Mouse (Mus musculus): ENCODE measurements around the gene Zfp263. TPM values are rescaled to one million over a fixed set of nuclear protein-coding genes. Genes with fewer than 3 reads are reported as not detected.
A peak's percentile ranks its signal among the peaks of the same experiment; 100 is the strongest.

Zfp263 gene
- total and polyA plus RNA-seq, 3 experiments, result 17.9 to 18.5 TPM; not detected in 1

- Histone ChIP-seq H3K79me2 (ENCODE audit: control insufficient read depth, insufficient read depth, low read length, poor library complexity) (no peaks in the 10 kb centered on the region), H3K9ac (ENCODE audit: control insufficient read depth, low read depth, low read length, poor library complexity, severe bottlenecking) (no peak overlapping the region), H3K36me3 (ENCODE audit: control insufficient read depth in 1 of 2, insufficient read depth in 2 of 2, low read length in 2 of 2) (peaks cover 0 to 4% of the 10 kb centered on the region in 2 experiments; a peak in 1 of 4 replicates), H3K4me1 (ENCODE audit: control insufficient read depth in 1 of 2, insufficient read depth in 2 of 2, low read length in 2 of 2) (no peaks in the 10 kb centered on the region), H3K4me3 (ENCODE audit: control insufficient read depth in 1 of 2, insufficient read depth in 1 of 2, low read depth in 2 of 2, low read length in 2 of 2) (no peak overlapping the region), H3K27me3 (ENCODE audit: control insufficient read depth in 1 of 2, insufficient read depth in 2 of 2, low read length in 2 of 2) (peaks cover 0 to 7% of the 10 kb centered on the region in 2 experiments; a peak in 1 of 4 replicates), H3K27ac (ENCODE audit: control insufficient read depth, low read depth, low read length) (no peak overlapping the region), H3K9me3 (replicated peaks; ENCODE audit: insufficient read depth, low read length) (no peaks in the 10 kb centered on the region)
- TF ChIP-seq RCOR1 (IDR thresholded peaks at IDR 0.05; ENCODE audit: low read depth, low read length) (no peak), MYC (IDR thresholded peaks at IDR 0.05; ENCODE audit: low read depth, low read length) (no peak), GATA1 (IDR thresholded peaks at IDR 0.05; ENCODE audit: low read depth, low read length) (no peak), EP300 (IDR thresholded peaks at IDR 0.05; ENCODE audit: low read depth in 1 of 2, low read length in 2 of 2) (no peak), JUND (IDR thresholded peaks at IDR 0.05; ENCODE audit: low read depth, low read length) (peak; percentile 95), MAZ (IDR thresholded peaks at IDR 0.05; ENCODE audit: low read depth, low read length) (no peak), E2F4 (IDR thresholded peaks at IDR 0.05; ENCODE audit: borderline replicate concordance, low read depth, low read length) (no peak)
- DNase-seq (ENCODE audit: low read depth, low spot score), result peak; percentile 23
Observed at GRCm38 (mm10) chr16:3733198-3733732, 10.6 kb upstream of the Zfp263 start.

- H3K4me3 ChIP-seq (ENCODE audit: control insufficient read depth in 1 of 2, insufficient read depth in 1 of 2, low read depth in 2 of 2, low read length in 2 of 2), result no peak overlapping the region
Observed at GRCm38 (mm10) chr16:3742466-3742865, 1.4 kb upstream of the Zfp263 start.

GRCm38 (mm10) chr16:3744186-3744700 is 350 bp downstream of the Zfp263 start:
- peak overlapping the region; percentile 92 for H3K9ac ChIP-seq (ENCODE audit: control insufficient read depth, low read depth, low read length, poor library complexity, severe bottlenecking)
- 0 out of 2 replicates have a peak, but pooled peaks have one; percentile 2 for TF ChIP-seq MYC (IDR thresholded peaks at IDR 0.05; ENCODE audit: low read depth, low read length)
- no peak for TF ChIP-seq CHD2 (IDR thresholded peaks at IDR 0.05; ENCODE audit: low read length)
- no peak for TF ChIP-seq ELF1 (IDR thresholded peaks at IDR 0.05; ENCODE audit: low read depth, low read length)
- TF ChIP-seq ETS1 (IDR thresholded peaks at IDR 0.05; ENCODE audit: low read depth, low read length), result no peak
- peak in 1 of 3 experiments; percentile 20; a peak in 1 of 6 replicates for TF ChIP-seq CTCF (IDR thresholded peaks at IDR 0.05 in 2 of 3, conservative IDR thresholded peaks at IDR 0.05 in 1 of 3; ENCODE audit: control insufficient read depth in 1 of 3, insufficient read depth in 1 of 3, low read depth in 2 of 3, low read length in 3 of 3, poor library complexity in 1 of 3, severe bottlenecking in 1 of 3)
- no peak for TF ChIP-seq GATA1 (IDR thresholded peaks at IDR 0.05; ENCODE audit: low read depth, low read length)
- no peak for TF ChIP-seq ZC3H11A (IDR thresholded peaks at IDR 0.05; ENCODE audit: low read depth, low read length)
- no peak for TF ChIP-seq JUND (IDR thresholded peaks at IDR 0.05; ENCODE audit: low read depth, low read length)
- TF ChIP-seq E2F4 (IDR thresholded peaks at IDR 0.05; ENCODE audit: borderline replicate concordance, low read depth, low read length), result no peak
- peak in 1 of 2 experiments; percentile 62; a peak in 2 of 4 replicates for TF ChIP-seq POLR2A (IDR thresholded peaks at IDR 0.05; ENCODE audit: control insufficient read depth in 1 of 2, insufficient read depth in 1 of 2, low read depth in 1 of 2, low read length in 2 of 2, poor library complexity in 1 of 2)
- no peak for TF ChIP-seq MAFK (IDR thresholded peaks at IDR 0.05; ENCODE audit: borderline replicate concordance, low read depth, low read length)
- TF ChIP-seq ZKSCAN1 (IDR thresholded peaks at IDR 0.05; ENCODE audit: low read depth, low read length), result no peak
- no peak for TF ChIP-seq USF1 (IDR thresholded peaks at IDR 0.05; ENCODE audit: low read depth, low read length)
- TF ChIP-seq SIN3A (IDR thresholded peaks at IDR 0.05; ENCODE audit: low read length), result no peak
- no peak for TF ChIP-seq GABPA (IDR thresholded peaks at IDR 0.05; ENCODE audit: low read depth, low read length)
- TF ChIP-seq MXI1 (IDR thresholded peaks at IDR 0.05; ENCODE audit: low read depth, low read length), result peak; percentile 10
- no peaks in the 10 kb centered on the region; a peak in 1 of 4 replicates for H3K27me3 ChIP-seq (ENCODE audit: control insufficient read depth in 1 of 2, insufficient read depth in 2 of 2, low read length in 2 of 2)
- H3K4me3 ChIP-seq (ENCODE audit: control insufficient read depth in 1 of 2, insufficient read depth in 1 of 2, low read depth in 2 of 2, low read length in 2 of 2), result peak overlapping the region; percentile 89
- H3K27ac ChIP-seq (ENCODE audit: control insufficient read depth, low read depth, low read length), result peak overlapping the region; percentile 69
- H3K36me3 ChIP-seq (ENCODE audit: control insufficient read depth in 1 of 2, insufficient read depth in 2 of 2, low read length in 2 of 2), result peaks cover 22 to 24% of the 10 kb centered on the region in 2 experiments
- H3K9me3 ChIP-seq (replicated peaks; ENCODE audit: insufficient read depth, low read length), result no peaks in the 10 kb centered on the region
- H3K4me1 ChIP-seq (ENCODE audit: control insufficient read depth in 1 of 2, insufficient read depth in 2 of 2, low read length in 2 of 2), result peaks cover 0 to 12% of the 10 kb centered on the region in 2 experiments; a peak in 2 of 4 replicates
- no peak for DNase-seq (ENCODE audit: low read depth, low spot score)
- H3K79me2 ChIP-seq (ENCODE audit: control insufficient read depth, insufficient read depth, low read length, poor library complexity), result peaks cover 27% of the 10 kb centered on the region

More at GRCm38 (mm10) chr16:3742466-3742865, 1.4 kb upstream of the Zfp263 start:
- DNase-seq (ENCODE audit: low read depth, low spot score), result no peak
- Histone ChIP-seq H3K9ac (ENCODE audit: control insufficient read depth, low read depth, low read length, poor library complexity, severe bottlenecking) (no peak overlapping the region), H3K27ac (ENCODE audit: control insufficient read depth, low read depth, low read length) (no peak overlapping the region), H3K4me1 (ENCODE audit: control insufficient read depth in 1 of 2, insufficient read depth in 2 of 2, low read length in 2 of 2) (peaks cover 0 to 12% of the 10 kb centered on the region in 2 experiments; a peak in 2 of 4 replicates), H3K36me3 (ENCODE audit: control insufficient read depth in 1 of 2, insufficient read depth in 2 of 2, low read length in 2 of 2) (peaks cover 10 to 22% of the 10 kb centered on the region in 2 experiments), H3K27me3 (ENCODE audit: control insufficient read depth in 1 of 2, insufficient read depth in 2 of 2, low read length in 2 of 2) (peaks cover 0 to 3% of the 10 kb centered on the region in 2 experiments; a peak in 1 of 4 replicates), H3K79me2 (ENCODE audit: control insufficient read depth, insufficient read depth, low read length, poor library complexity) (peaks cover 27% of the 10 kb centered on the region), H3K9me3 (replicated peaks; ENCODE audit: insufficient read depth, low read length) (no peaks in the 10 kb centered on the region)
- TF ChIP-seq JUND (IDR thresholded peaks at IDR 0.05; ENCODE audit: low read depth, low read length) (no peak), NELFE (IDR thresholded peaks at IDR 0.05; ENCODE audit: low read depth, low read length) (no peak), NRF1 (IDR thresholded peaks at IDR 0.05; ENCODE audit: insufficient read depth, low read depth, low read length, poor library complexity, severe bottlenecking) (no peak), USF2 (IDR thresholded peaks at IDR 0.05; ENCODE audit: borderline replicate concordance in 1 of 2, insufficient read depth in 1 of 2, low read depth in 1 of 2, low read length in 2 of 2) (no peak), ZKSCAN1 (IDR thresholded peaks at IDR 0.05; ENCODE audit: low read depth, low read length) (no peak), ELF1 (IDR thresholded peaks at IDR 0.05; ENCODE audit: low read depth, low read length) (no peak), CTCF (IDR thresholded peaks at IDR 0.05 in 2 of 3, conservative IDR thresholded peaks at IDR 0.05 in 1 of 3; ENCODE audit: control insufficient read depth in 1 of 3, insufficient read depth in 1 of 3, low read depth in 2 of 3, low read length in 3 of 3, poor library complexity in 1 of 3, severe bottlenecking in 1 of 3) (no peak), CHD1 (IDR thresholded peaks at IDR 0.05; ENCODE audit: low read depth, low read length) (no peak), TBP (IDR thresholded peaks at IDR 0.05; ENCODE audit: low read depth, low read length) (no peak), RAD21 (IDR thresholded peaks at IDR 0.05; ENCODE audit: low read depth, low read length) (no peak)

Measured in MEL (cell line).